Mouse (Mus musculus): ENCODE measurements around the gene Eif4e. TPM values are rescaled to one million over a fixed set of nuclear protein-coding genes. Genes with fewer than 3 reads are reported as not detected.

The Eif4e gene
- polyA plus RNA-seq (2014; fragmentation: Nextera tagmentation; extraction: Ambion mirVana), result 448 and 459 TPM in 2 replicates

- DNase-seq (ENCODE audit: low spot score) (peak; percentile 31), ATAC-seq (peak; percentile 42)
- H3K27ac ChIP-seq (ENCODE audit: low read depth, low read length), result peak within 1 kb of the TSS; percentile 74
Observed at GRCm38 (mm10) chr3:138526073-138526915, at the start of gene Eif4e. Gene Eif4e (plus strand): TSS chr3:138526179.

GRCm38 (mm10) chr3:138479489-138479888, 46.5 kb upstream of the Eif4e start:
- WGBS, result 94% methylated on average over 8 of the region's 8 CpGs
- no peak overlapping the region for H3K4me2 ChIP-seq (ENCODE audit: low read length)

More at GRCm38 (mm10) chr3:138526073-138526915, at the start of gene Eif4e:
- Histone ChIP-seq H3K27me3 (replicated peaks; ENCODE audit: control insufficient read depth, insufficient read depth, low read length) (no peaks in the 10 kb centered on the region), H3K9me3 (replicated peaks; ENCODE audit: control insufficient read depth, low read length) (no peaks in the 10 kb centered on the region), H3K4me1 (ENCODE audit: control insufficient read depth, insufficient read depth, low read length) (peaks cover 11% of the 10 kb centered on the region), H3K36me3 (ENCODE audit: control insufficient read depth, insufficient read depth, low read length) (no peaks in the 10 kb centered on the region), H3K9ac (ENCODE audit: low read length) (peak within 1 kb of the TSS; percentile 70), H3K4me3 (ENCODE audit: low read depth, low read length) (peak within 1 kb of the TSS; percentile 96), H3K4me2 (ENCODE audit: low read length) (peak within 1 kb of the TSS; percentile 89)
- WGBS, result 2% methylated on average over 39 of the region's 39 CpGs

GRCm38 (mm10) chr3:138481526-138482284, 44.3 kb upstream of the Eif4e start:
- Histone ChIP-seq H3K4me2 (ENCODE audit: low read length) (no peak overlapping the region), H3K9me3 (replicated peaks; ENCODE audit: control insufficient read depth, low read length) (no peaks in the 10 kb centered on the region), H3K27me3 (replicated peaks; ENCODE audit: control insufficient read depth, insufficient read depth, low read length) (no peaks in the 10 kb centered on the region), H3K4me1 (ENCODE audit: control insufficient read depth, insufficient read depth, low read length) (no peaks in the 10 kb centered on the region), H3K36me3 (ENCODE audit: control insufficient read depth, insufficient read depth, low read length) (peaks cover 27% of the 10 kb centered on the region), H3K27ac (ENCODE audit: low read depth, low read length) (no peak overlapping the region), H3K9ac (ENCODE audit: low read length) (no peak overlapping the region), H3K4me3 (ENCODE audit: low read depth, low read length) (no peak overlapping the region)
- no peak for DNase-seq (ENCODE audit: low spot score)
- ATAC-seq, result no peak
- WGBS, result 52% methylated on average over 14 of the region's 14 CpGs

More at GRCm38 (mm10) chr3:138479489-138479888, 46.5 kb upstream of the Eif4e start:
- H3K4me1 ChIP-seq (ENCODE audit: control insufficient read depth, insufficient read depth, low read length), result no peaks in the 10 kb centered on the region
- no peaks in the 10 kb centered on the region for H3K27me3 ChIP-seq (replicated peaks; ENCODE audit: control insufficient read depth, insufficient read depth, low read length)
- ATAC-seq (no peak), DNase-seq (ENCODE audit: low spot score) (no peak)
- H3K9ac ChIP-seq (ENCODE audit: low read length), result no peak overlapping the region
- no peak overlapping the region for H3K4me3 ChIP-seq (ENCODE audit: low read depth, low read length)
- H3K27ac ChIP-seq (ENCODE audit: low read depth, low read length), result no peak overlapping the region
- no peaks in the 10 kb centered on the region for H3K9me3 ChIP-seq (replicated peaks; ENCODE audit: control insufficient read depth, low read length)
- peaks cover 25% of the 10 kb centered on the region for H3K36me3 ChIP-seq (ENCODE audit: control insufficient read depth, insufficient read depth, low read length)

- Histone ChIP-seq H3K4me2 (ENCODE audit: low read length) (no peak overlapping the region), H3K36me3 (ENCODE audit: control insufficient read depth, insufficient read depth, low read length) (peaks cover 27% of the 10 kb centered on the region), H3K4me3 (ENCODE audit: low read depth, low read length) (no peak overlapping the region), H3K27ac (ENCODE audit: low read depth, low read length) (no peak overlapping the region), H3K4me1 (ENCODE audit: control insufficient read depth, insufficient read depth, low read length) (peaks cover 7% of the 10 kb centered on the region; the same call in 1 of the 2 replicates), H3K9ac (ENCODE audit: low read length) (no peak overlapping the region), H3K9me3 (replicated peaks; ENCODE audit: control insufficient read depth, low read length) (no peaks in the 10 kb centered on the region), H3K27me3 (replicated peaks; ENCODE audit: control insufficient read depth, insufficient read depth, low read length) (no peaks in the 10 kb centered on the region)
- no peak for DNase-seq (ENCODE audit: low spot score)
- ATAC-seq, result no peak
- 89% methylated on average over 2 of the region's 2 CpGs for WGBS
Observed at GRCm38 (mm10) chr3:138483240-138483639, 42.7 kb upstream of the Eif4e start.

GRCm38 (mm10) chr3:138488584-138489326, 37.2 kb upstream of the Eif4e start:
- H3K9me3 ChIP-seq (replicated peaks; ENCODE audit: control insufficient read depth, low read length), result no peaks in the 10 kb centered on the region
- peak overlapping the region; percentile 75 for H3K4me2 ChIP-seq (ENCODE audit: low read length)
- H3K36me3 ChIP-seq (ENCODE audit: control insufficient read depth, insufficient read depth, low read length), result 0 out of 2 replicates have a peak, but pooled peaks cover 2% of the 10 kb centered on the region
- no peaks in the 10 kb centered on the region for H3K27me3 ChIP-seq (replicated peaks; ENCODE audit: control insufficient read depth, insufficient read depth, low read length)
- peak overlapping the region; percentile 87 for H3K9ac ChIP-seq (ENCODE audit: low read length)
- ATAC-seq (no peak; the same call in 1 of the 2 replicates), DNase-seq (ENCODE audit: low spot score) (peak; percentile 14)
- peak overlapping the region; percentile 66 for H3K27ac ChIP-seq (ENCODE audit: low read depth, low read length)
- WGBS, result under 1% methylated on average over 54 of the region's 61 CpGs
- peaks cover 7% of the 10 kb centered on the region; the same call in 1 of the 2 replicates for H3K4me1 ChIP-seq (ENCODE audit: control insufficient read depth, insufficient read depth, low read length)
- H3K4me3 ChIP-seq (ENCODE audit: low read depth, low read length), result peak overlapping the region; percentile 88

- peak within 1 kb of the TSS; percentile 87 for H3K9ac ChIP-seq (ENCODE audit: low read length)
- DNase-seq (ENCODE audit: low spot score), result peak; percentile 95
- peak within 1 kb of the TSS; percentile 66 for H3K27ac ChIP-seq (ENCODE audit: low read depth, low read length)
- H3K9me3 ChIP-seq (replicated peaks; ENCODE audit: control insufficient read depth, low read length), result no peaks in the 10 kb centered on the region
- H3K4me1 ChIP-seq (ENCODE audit: control insufficient read depth, insufficient read depth, low read length), result peaks cover 7% of the 10 kb centered on the region; the same call in 1 of the 2 replicates
- under 1% methylated on average over 45 of the region's 65 CpGs for WGBS
- 0 out of 2 replicates have a peak, but pooled peaks cover 2% of the 10 kb centered on the region for H3K36me3 ChIP-seq (ENCODE audit: control insufficient read depth, insufficient read depth, low read length)
- H3K27me3 ChIP-seq (replicated peaks; ENCODE audit: control insufficient read depth, insufficient read depth, low read length), result no peaks in the 10 kb centered on the region
- peak within 1 kb of the TSS; percentile 88 for H3K4me3 ChIP-seq (ENCODE audit: low read depth, low read length)
- peak within 1 kb of the TSS; percentile 75 for H3K4me2 ChIP-seq (ENCODE audit: low read length)
- ATAC-seq, result peak; percentile 99
Observed at GRCm38 (mm10) chr3:138489327-138490033, 36.5 kb upstream of the Eif4e start, which contains the start of gene Metap1. Gene Metap1 (minus strand): TSS chr3:138489515.

- peak overlapping the region; percentile 58 for H3K9ac ChIP-seq (ENCODE audit: low read length)
- WGBS, result 22% methylated on average over 6 of the region's 6 CpGs
- H3K4me3 ChIP-seq (ENCODE audit: low read depth, low read length), result peak overlapping the region; percentile 88
- H3K4me2 ChIP-seq (ENCODE audit: low read length), result peak overlapping the region; percentile 75
- H3K4me1 ChIP-seq (ENCODE audit: control insufficient read depth, insufficient read depth, low read length), result peaks cover 7% of the 10 kb centered on the region; the same call in 1 of the 2 replicates
- H3K9me3 ChIP-seq (replicated peaks; ENCODE audit: control insufficient read depth, low read length), result no peaks in the 10 kb centered on the region
- no peak for DNase-seq (ENCODE audit: low spot score)
- H3K27me3 ChIP-seq (replicated peaks; ENCODE audit: control insufficient read depth, insufficient read depth, low read length), result no peaks in the 10 kb centered on the region
- no peak for ATAC-seq
- H3K27ac ChIP-seq (ENCODE audit: low read depth, low read length), result no peak overlapping the region
- 0 out of 2 replicates have a peak, but pooled peaks cover 2% of the 10 kb centered on the region for H3K36me3 ChIP-seq (ENCODE audit: control insufficient read depth, insufficient read depth, low read length)
Observed at GRCm38 (mm10) chr3:138490034-138490337, 36.0 kb upstream of the Eif4e start.

- Histone ChIP-seq H3K4me3 (ENCODE audit: low read depth, low read length) (no peak overlapping the region), H3K27ac (ENCODE audit: low read depth, low read length) (no peak overlapping the region), H3K9me3 (replicated peaks; ENCODE audit: control insufficient read depth, low read length) (no peaks in the 10 kb centered on the region), H3K4me2 (ENCODE audit: low read length) (no peak overlapping the region), H3K4me1 (ENCODE audit: control insufficient read depth, insufficient read depth, low read length) (no peaks in the 10 kb centered on the region), H3K36me3 (ENCODE audit: control insufficient read depth, insufficient read depth, low read length) (no peaks in the 10 kb centered on the region), H3K9ac (ENCODE audit: low read length) (no peak overlapping the region), H3K27me3 (replicated peaks; ENCODE audit: control insufficient read depth, insufficient read depth, low read length) (no peaks in the 10 kb centered on the region)
- WGBS, result 89% methylated on average over 3 of the region's 3 CpGs
- no peak for ATAC-seq
- no peak for DNase-seq (ENCODE audit: low spot score)
Observed at GRCm38 (mm10) chr3:138493668-138494067, 32.3 kb upstream of the Eif4e start.

Measured in forebrain, embryonic 14.5 days (tissue).